Mouse (Mus musculus) forebrain, embryonic 15.5 days (tissue): ENCODE data around the gene Per2. TPM values are rescaled to one million over a fixed set of nuclear protein-coding genes. Genes with fewer than 3 reads are reported as not detected.
A peak's percentile ranks its signal among the peaks of the same experiment; 100 is the strongest.

Source experiments
- ATAC-seq: fragments of 200-750 bp; cut with Nextera tagmentation; replicated peaks from 2 replicates; pipeline ENCODE4 v1.8.0; 2017; ENCODE audit warnings: mild to moderate bottlenecking, moderate TSS enrichment, moderate library complexity
- H3K27ac ChIP-seq: fragments of 300-500 bp; sonication (generic); replicated peaks from 2 replicates; pipeline ENCODE4 v1.5.1; 2015; ENCODE audit warnings: mild to moderate bottlenecking, inconsistent platforms
- H3K27me3 ChIP-seq: fragments of 300-500 bp; sonication (generic); 2 replicates; pipeline ENCODE4 v1.6.1; 2015; ENCODE audit warnings: inconsistent platforms
- H3K36me3 ChIP-seq: fragments of 300-500 bp; sonication (generic); 2 replicates; pipeline ENCODE4 v1.6.1; 2015; ENCODE audit warnings: mild to moderate bottlenecking, inconsistent platforms
- H3K4me1 ChIP-seq: fragments of 300-500 bp; sonication (generic); 2 replicates; pipeline ENCODE4 v1.6.1; 2015; ENCODE audit warnings: inconsistent platforms
- H3K4me2 ChIP-seq: fragments of 300-500 bp; sonication (generic); replicated peaks from 2 replicates; pipeline ENCODE4 v1.6.1; 2015; ENCODE audit warnings: mild to moderate bottlenecking, inconsistent platforms
- H3K4me3 ChIP-seq: fragments of 300-500 bp; sonication (generic); 2 replicates; pipeline ENCODE4 v1.5.1; 2015; ENCODE audit warnings: mild to moderate bottlenecking, inconsistent platforms
- H3K9ac ChIP-seq: fragments of 300-500 bp; sonication (generic); replicated peaks from 2 replicates; pipeline ENCODE4 v1.6.1; 2015; ENCODE audit warnings: mild to moderate bottlenecking, inconsistent platforms
- H3K9me3 ChIP-seq: fragments of 300-500 bp; sonication (generic); 2 replicates; pipeline ENCODE4 v1.6.1; 2016; ENCODE audit warnings: inconsistent platforms
- WGBS: fragments of 180-500 bp; shearing (Covaris S2); methylation state at CpG from one replicate; pipeline ENCODE4 v1.1.7; 2015; ENCODE audit warnings: mixed read lengths; 5-methylcytosine and 5-hydroxymethylcytosine counted together
- polyA plus RNA-seq: library from polyadenylated mRNA; unstranded; fragments of >200 nt; fragmentation: Nextera tagmentation; extraction: Ambion mirVana; gene quantifications from 2 replicates; pipeline ENCODE4 v1.2.1, GENCODE M21; 2015

Gene Per2
- polyA plus RNA-seq, 1 experiment from 2014 or later, result 4.5 TPM

DNA sequence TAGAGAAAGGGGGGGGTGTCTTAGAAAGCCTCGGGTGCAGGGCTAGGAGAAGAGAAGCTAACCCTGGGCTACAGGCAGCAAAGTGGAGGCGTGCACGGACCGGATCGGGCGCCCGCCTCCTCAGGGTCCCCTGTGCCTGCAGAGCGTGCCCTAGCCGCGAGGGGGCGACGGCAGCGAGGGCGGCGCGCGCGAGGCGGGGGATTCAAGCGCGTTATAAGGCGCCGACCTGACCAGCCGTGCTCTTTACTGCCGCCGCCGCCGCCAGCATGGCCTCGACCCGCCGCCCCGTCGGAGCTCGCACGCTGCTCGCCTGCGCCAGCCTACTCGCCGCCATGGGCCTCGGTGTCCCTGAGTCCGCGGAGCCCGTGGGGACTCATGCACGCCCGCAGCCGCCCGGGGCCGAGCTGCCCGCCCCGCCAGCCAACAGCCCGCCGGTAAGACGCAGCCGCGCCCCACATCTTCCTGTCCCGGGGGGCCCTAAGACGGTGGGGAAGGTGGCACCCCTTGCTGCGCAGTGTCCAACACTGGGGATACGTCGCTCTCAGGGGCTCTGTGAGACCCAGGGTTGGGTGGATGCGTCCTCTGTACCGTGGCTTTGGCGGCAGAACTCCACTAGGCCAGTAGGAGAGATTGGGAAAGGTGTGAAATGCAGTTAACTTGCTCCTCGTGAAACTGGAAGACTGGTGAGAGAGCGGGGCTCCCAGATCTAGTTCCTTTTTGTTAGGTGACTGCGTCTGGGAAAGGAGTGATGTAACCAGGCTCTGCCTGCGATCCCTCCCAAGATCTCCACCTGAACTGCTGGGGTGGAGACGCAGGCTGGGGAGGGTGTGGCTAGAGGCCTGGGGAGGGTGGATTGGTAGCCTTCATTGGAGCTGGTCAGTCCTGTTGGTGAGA is 92.7 kb downstream of the Per2 start, which contains the start of gene Erfe:
Gene Erfe (plus strand): TSS at position 216 of the 894 bp plus-strand sequence.
- H3K9me3 ChIP-seq, result no peaks in the 10 kb centered on the region
- H3K27ac ChIP-seq, result no peak within 1 kb of the TSS
- ATAC-seq, result peak; percentile 53
- H3K9ac ChIP-seq, result peak within 1 kb of the TSS; percentile 42
- H3K36me3 ChIP-seq, result peaks cover 6% of the 10 kb centered on the region
- peak within 1 kb of the TSS; percentile 76 for H3K4me2 ChIP-seq
- peak within 1 kb of the TSS; percentile 42 for H3K4me3 ChIP-seq
- H3K27me3 ChIP-seq, result no peaks in the 10 kb centered on the region; the same call in 1 of the 2 replicates
- peaks cover 12% of the 10 kb centered on the region for H3K4me1 ChIP-seq
- under 1% methylated on average over 67 of the region's 68 CpGs for WGBS

Other genes starting within 250 kb of the Per2 start
- gene Ube2f, start 209.0 kb downstream of the Per2 start, polyA plus RNA-seq, result 68.7 and 70.3 TPM in 2 replicates
- 7.9 and 9.1 TPM in 2 replicates for gene Scly, start 161.0 kb downstream of the Per2 start, polyA plus RNA-seq
- gene Espnl, start 137.2 kb downstream of the Per2 start, polyA plus RNA-seq, result 0.06 and 0.10 TPM in 2 replicates
- gene Klhl30, start 108.3 kb downstream of the Per2 start, polyA plus RNA-seq, result 0.08 TPM in 1 of 2 replicates, not detected in the other
- gene Erfe, start 92.9 kb downstream of the Per2 start, polyA plus RNA-seq, result 0.20 TPM in 2 replicates
- 167 and 177 TPM in 2 replicates for gene Ilkap, start 60.5 kb downstream of the Per2 start, polyA plus RNA-seq
- gene Hes6, start 45.3 kb downstream of the Per2 start, polyA plus RNA-seq, result 260 and 267 TPM in 2 replicates
- 9.5 and 10.6 TPM in 2 replicates for gene Traf3ip1, start 35.3 kb upstream of the Per2 start, polyA plus RNA-seq
- 15.0 and 15.3 TPM in 2 replicates for gene Asb1, start 81.2 kb upstream of the Per2 start, polyA plus RNA-seq